Mouse (Mus musculus) kidney, adult 10 weeks (tissue): ENCODE results near the gene Snx13. TPM values are rescaled to one million over a fixed set of nuclear protein-coding genes. Genes with fewer than 3 reads are reported as not detected.

Experiments used
- polyA plus RNA-seq: library from polyadenylated mRNA; stranded (reverse); fragments of 350-450 nt; fragmentation: Illumina TruSeq; extraction: RNeasy Lipid Tissue Mini Kit (QIAGEN cat#74804); gene quantifications from one replicate; pipeline ENCODE4 v1.2.3, GENCODE M21; 2014; ENCODE audit warnings: low read depth, low replicate concordance

The Snx13 gene
- polyA plus RNA-seq: 160 TPM

GRCm38 (mm10) chr12:35046999-35047319 is at the start of gene Snx13:
TSS of gene Snx13 (plus strand) at chr12:35047186.

Other genes starting within 250 kb of the Snx13 start
- gene Hdac9, start 130.1 kb upstream of the Snx13 start, polyA plus RNA-seq: 1.7 TPM
- gene Prps1l1, start 62.4 kb upstream of the Snx13 start, polyA plus RNA-seq: not detected